Mouse (Mus musculus): ENCODE results near the gene Eif3d. TPM values are rescaled to one million over a fixed set of nuclear protein-coding genes. Genes with fewer than 3 reads are reported as not detected.

Eif3d gene
- polyA plus RNA-seq, 1 experiment from 2014 or later: 166 TPM

GRCm38 (mm10) chr15:77928091-77928490 lies 42.5 kb downstream of the Eif3d start:
- no peaks in the 10 kb centered on the region for H3K9me3 ChIP-seq (replicated peaks; ENCODE audit: control insufficient read depth, low read length, poor library complexity, severe bottlenecking)
- ATAC-seq: 0 out of 2 replicates have a peak, but pooled peaks have one; percentile 23
- peak overlapping the region; percentile 64 for H3K4me3 ChIP-seq (ENCODE audit: low read depth, low read length)
- peaks cover 15% of the 10 kb centered on the region for H3K4me1 ChIP-seq (ENCODE audit: control insufficient read depth, insufficient read depth, low read length)
- H3K27me3 ChIP-seq (ENCODE audit: control insufficient read depth, insufficient read depth, low read depth, low read length): no peaks in the 10 kb centered on the region
- WGBS: 27% methylated on average over 4 of the region's 4 CpGs
- H3K4me2 ChIP-seq (ENCODE audit: low read length): peak overlapping the region; percentile 66
- peaks cover 15% of the 10 kb centered on the region for H3K36me3 ChIP-seq (ENCODE audit: control insufficient read depth, insufficient read depth, low read length)
- H3K9ac ChIP-seq (ENCODE audit: low read depth, low read length): peak overlapping the region; percentile 82
- H3K27ac ChIP-seq (ENCODE audit: low read length): peak overlapping the region; percentile 95; the same call in 1 of the 2 replicates

GRCm38 (mm10) chr15:77926921-77927320 lies 43.7 kb downstream of the Eif3d start:
- Histone ChIP-seq H3K9ac (ENCODE audit: low read depth, low read length) (no peak overlapping the region), H3K9me3 (replicated peaks; ENCODE audit: control insufficient read depth, low read length, poor library complexity, severe bottlenecking) (no peaks in the 10 kb centered on the region), H3K4me3 (ENCODE audit: low read depth, low read length) (no peak overlapping the region), H3K27ac (ENCODE audit: low read length) (no peak overlapping the region), H3K27me3 (ENCODE audit: control insufficient read depth, insufficient read depth, low read depth, low read length) (no peaks in the 10 kb centered on the region), H3K4me1 (ENCODE audit: control insufficient read depth, insufficient read depth, low read length) (peaks cover 15% of the 10 kb centered on the region), H3K4me2 (ENCODE audit: low read length) (no peak overlapping the region), H3K36me3 (ENCODE audit: control insufficient read depth, insufficient read depth, low read length) (peaks cover 21% of the 10 kb centered on the region)
- 92% methylated on average over 5 of the region's 5 CpGs for WGBS
- no peak for ATAC-seq

GRCm38 (mm10) chr15:77925195-77925594 lies 45.4 kb downstream of the Eif3d start:
- no peaks in the 10 kb centered on the region for H3K9me3 ChIP-seq (replicated peaks; ENCODE audit: control insufficient read depth, low read length, poor library complexity, severe bottlenecking)
- no peak for ATAC-seq
- no peak overlapping the region for H3K4me3 ChIP-seq (ENCODE audit: low read depth, low read length)
- H3K4me2 ChIP-seq (ENCODE audit: low read length): no peak overlapping the region
- H3K36me3 ChIP-seq (ENCODE audit: control insufficient read depth, insufficient read depth, low read length): peaks cover 30% of the 10 kb centered on the region
- H3K9ac ChIP-seq (ENCODE audit: low read depth, low read length): no peak overlapping the region
- no peaks in the 10 kb centered on the region for H3K27me3 ChIP-seq (ENCODE audit: control insufficient read depth, insufficient read depth, low read depth, low read length)
- peaks cover 15% of the 10 kb centered on the region for H3K4me1 ChIP-seq (ENCODE audit: control insufficient read depth, insufficient read depth, low read length)
- WGBS: 93% methylated on average over 2 of the region's 2 CpGs
- H3K27ac ChIP-seq (ENCODE audit: low read length): no peak overlapping the region

GRCm38 (mm10) chr15:77923267-77924035 lies 47.2 kb downstream of the Eif3d start:
- Histone ChIP-seq H3K27ac (ENCODE audit: low read length) (no peak overlapping the region), H3K36me3 (ENCODE audit: control insufficient read depth, insufficient read depth, low read length) (peaks cover 33% of the 10 kb centered on the region), H3K4me1 (ENCODE audit: control insufficient read depth, insufficient read depth, low read length) (peaks cover 9% of the 10 kb centered on the region), H3K27me3 (ENCODE audit: control insufficient read depth, insufficient read depth, low read depth, low read length) (no peaks in the 10 kb centered on the region), H3K4me2 (ENCODE audit: low read length) (no peak overlapping the region), H3K9me3 (replicated peaks; ENCODE audit: control insufficient read depth, low read length, poor library complexity, severe bottlenecking) (no peaks in the 10 kb centered on the region), H3K9ac (ENCODE audit: low read depth, low read length) (no peak overlapping the region), H3K4me3 (ENCODE audit: low read depth, low read length) (no peak overlapping the region)
- 67% methylated on average over 9 of the region's 9 CpGs for WGBS
- ATAC-seq: no peak

GRCm38 (mm10) chr15:77922710-77923109 lies 47.9 kb downstream of the Eif3d start:
- Histone ChIP-seq H3K36me3 (ENCODE audit: control insufficient read depth, insufficient read depth, low read length) (peaks cover 34% of the 10 kb centered on the region), H3K9ac (ENCODE audit: low read depth, low read length) (no peak overlapping the region), H3K27ac (ENCODE audit: low read length) (no peak overlapping the region), H3K4me2 (ENCODE audit: low read length) (no peak overlapping the region), H3K4me3 (ENCODE audit: low read depth, low read length) (no peak overlapping the region), H3K27me3 (ENCODE audit: control insufficient read depth, insufficient read depth, low read depth, low read length) (no peaks in the 10 kb centered on the region), H3K9me3 (replicated peaks; ENCODE audit: control insufficient read depth, low read length, poor library complexity, severe bottlenecking) (no peaks in the 10 kb centered on the region), H3K4me1 (ENCODE audit: control insufficient read depth, insufficient read depth, low read length) (peaks cover 4% of the 10 kb centered on the region)
- WGBS: 85% methylated on average over 9 of the region's 9 CpGs
- no peak for ATAC-seq

GRCm38 (mm10) chr15:77921636-77922035 lies 49.0 kb downstream of the Eif3d start:
- H3K36me3 ChIP-seq (ENCODE audit: control insufficient read depth, insufficient read depth, low read length): peaks cover 35% of the 10 kb centered on the region
- H3K9me3 ChIP-seq (replicated peaks; ENCODE audit: control insufficient read depth, low read length, poor library complexity, severe bottlenecking): no peaks in the 10 kb centered on the region
- no peak overlapping the region for H3K4me2 ChIP-seq (ENCODE audit: low read length)
- no peaks in the 10 kb centered on the region for H3K4me1 ChIP-seq (ENCODE audit: control insufficient read depth, insufficient read depth, low read length)
- no peak for ATAC-seq
- H3K4me3 ChIP-seq (ENCODE audit: low read depth, low read length): no peak overlapping the region
- H3K9ac ChIP-seq (ENCODE audit: low read depth, low read length): no peak overlapping the region
- H3K27ac ChIP-seq (ENCODE audit: low read length): no peak overlapping the region
- H3K27me3 ChIP-seq (ENCODE audit: control insufficient read depth, insufficient read depth, low read depth, low read length): no peaks in the 10 kb centered on the region
- WGBS: 86% methylated on average over 6 of the region's 6 CpGs

- H3K4me2 ChIP-seq (ENCODE audit: low read length): no peak overlapping the region
- H3K9me3 ChIP-seq (replicated peaks; ENCODE audit: control insufficient read depth, low read length, poor library complexity, severe bottlenecking): no peaks in the 10 kb centered on the region
- no peak overlapping the region for H3K27ac ChIP-seq (ENCODE audit: low read length)
- no peaks in the 10 kb centered on the region for H3K4me1 ChIP-seq (ENCODE audit: control insufficient read depth, insufficient read depth, low read length)
- no peaks in the 10 kb centered on the region for H3K27me3 ChIP-seq (ENCODE audit: control insufficient read depth, insufficient read depth, low read depth, low read length)
- no peak overlapping the region for H3K9ac ChIP-seq (ENCODE audit: low read depth, low read length)
- H3K4me3 ChIP-seq (ENCODE audit: low read depth, low read length): no peak overlapping the region
- WGBS: 85% methylated on average over 10 of the region's 10 CpGs
- H3K36me3 ChIP-seq (ENCODE audit: control insufficient read depth, insufficient read depth, low read length): peaks cover 35% of the 10 kb centered on the region
- no peak for ATAC-seq
Measured at GRCm38 (mm10) chr15:77920511-77921462, 49.8 kb downstream of the Eif3d start.

GRCm38 (mm10) chr15:77919441-77919840 lies 51.2 kb downstream of the Eif3d start:
- no peak overlapping the region for H3K4me2 ChIP-seq (ENCODE audit: low read length)
- no peak overlapping the region for H3K27ac ChIP-seq (ENCODE audit: low read length)
- H3K4me3 ChIP-seq (ENCODE audit: low read depth, low read length): no peak overlapping the region
- H3K36me3 ChIP-seq (ENCODE audit: control insufficient read depth, insufficient read depth, low read length): peaks cover 39% of the 10 kb centered on the region
- WGBS: 97% methylated on average over 12 of the region's 12 CpGs
- no peaks in the 10 kb centered on the region for H3K9me3 ChIP-seq (replicated peaks; ENCODE audit: control insufficient read depth, low read length, poor library complexity, severe bottlenecking)
- no peak for ATAC-seq
- no peaks in the 10 kb centered on the region for H3K4me1 ChIP-seq (ENCODE audit: control insufficient read depth, insufficient read depth, low read length)
- H3K9ac ChIP-seq (ENCODE audit: low read depth, low read length): no peak overlapping the region
- H3K27me3 ChIP-seq (ENCODE audit: control insufficient read depth, insufficient read depth, low read depth, low read length): no peaks in the 10 kb centered on the region
